1 mouse cellular context compared by ENCODE assay signal in genomic region chr7:98178560-98179231, GRCm38 (mm10).
TF ChIP-seq lines count a peak whose summit lies in the region.

No protein-coding gene starts in this region.

TF ChIP-seq in MEL, 35 proteins besides CTCF, POLR2A, EP300 and RAD21 (continued from another document):
- TF ChIP-seq CHD1 (IDR thresholded peaks at IDR 0.05; ENCODE audit: low read depth, low read length) (no peak), JUND (IDR thresholded peaks at IDR 0.05; ENCODE audit: low read depth, low read length) (no peak), UBTF (IDR thresholded peaks at IDR 0.05; ENCODE audit: borderline replicate concordance, insufficient read depth, low read depth, low read length) (no peak), NELFE (IDR thresholded peaks at IDR 0.05; ENCODE audit: low read depth, low read length) (no peak), USF2 (IDR thresholded peaks at IDR 0.05; ENCODE audit: borderline replicate concordance in 1 of 2, insufficient read depth in 1 of 2, low read depth in 1 of 2, low read length in 2 of 2) (no peak), MYB (IDR thresholded peaks at IDR 0.05; ENCODE audit: low read depth, low read length) (no peak), MXI1 (IDR thresholded peaks at IDR 0.05; ENCODE audit: low read depth, low read length) (no peak), BHLHE40 (IDR thresholded peaks at IDR 0.05; ENCODE audit: borderline replicate concordance, low read depth, low read length) (no peak)
